Mouse (Mus musculus) left cerebral cortex, adult 11 months (tissue): ENCODE measurements around the gene Mrpl48.
"Not testable (repeated sequence)": the region's sequence is repeated elsewhere in the genome, so short reads cannot be mapped to it uniquely, and the experiment has no call there.

Experiments
- DNase-seq: peaks from one replicate; pipeline ENCODE4 v3.0.0; 2022; ENCODE audit warnings: low spot score

Gene Mrpl48

GRCm38 (mm10) chr7:100582727-100583236 is 25.3 kb downstream of the Mrpl48 start:
- peak; percentile 77 for DNase-seq

- no peak for DNase-seq
Observed at GRCm38 (mm10) chr7:100582235-100582634, 25.9 kb downstream of the Mrpl48 start.

GRCm38 (mm10) chr7:100578794-100579193 is 29.3 kb downstream of the Mrpl48 start:
- DNase-seq = no peak

GRCm38 (mm10) chr7:100572704-100573103 is 35.4 kb downstream of the Mrpl48 start:
- DNase-seq = no peak

GRCm38 (mm10) chr7:100572061-100572460 is 36.0 kb downstream of the Mrpl48 start:
- DNase-seq = no peak

- DNase-seq = no peak
Observed at GRCm38 (mm10) chr7:100570930-100571715, 37.0 kb downstream of the Mrpl48 start.

- no peak for DNase-seq
Observed at GRCm38 (mm10) chr7:100569907-100570306, 38.2 kb downstream of the Mrpl48 start.

- not testable (repeated sequence) for DNase-seq
Observed at GRCm38 (mm10) chr7:100567238-100567637, 40.9 kb downstream of the Mrpl48 start.

- DNase-seq = no peak
Observed at GRCm38 (mm10) chr7:100561861-100562587, 46.1 kb downstream of the Mrpl48 start.

- DNase-seq = no peak
Observed at GRCm38 (mm10) chr7:100559331-100559730, 48.8 kb downstream of the Mrpl48 start.

- DNase-seq = no peak
Observed at GRCm38 (mm10) chr7:100557241-100557640, 50.9 kb downstream of the Mrpl48 start.

- peak; percentile 64 for DNase-seq
Observed at GRCm38 (mm10) chr7:100555431-100555951, 52.6 kb downstream of the Mrpl48 start.

GRCm38 (mm10) chr7:100554939-100555338 is 53.2 kb downstream of the Mrpl48 start:
- no peak for DNase-seq

- peak; percentile 61 for DNase-seq
Observed at GRCm38 (mm10) chr7:100550338-100551007, 57.6 kb downstream of the Mrpl48 start.

GRCm38 (mm10) chr7:100549796-100550195 is 58.3 kb downstream of the Mrpl48 start:
- no peak for DNase-seq

GRCm38 (mm10) chr7:100547631-100548030 is 60.5 kb downstream of the Mrpl48 start:
- DNase-seq = no peak

GRCm38 (mm10) chr7:100544437-100544836 is 63.7 kb downstream of the Mrpl48 start:
- no peak for DNase-seq

- no peak for DNase-seq
Observed at GRCm38 (mm10) chr7:100539516-100539915, 68.6 kb downstream of the Mrpl48 start.

GRCm38 (mm10) chr7:100537519-100537902 is 70.6 kb downstream of the Mrpl48 start:
- no peak for DNase-seq

- DNase-seq = peak; percentile 84
Observed at GRCm38 (mm10) chr7:100536804-100537518, 71.1 kb downstream of the Mrpl48 start, which contains the start of gene Coa4. TSS of gene Coa4 (plus strand) at chr7:100537071.

GRCm38 (mm10) chr7:100535831-100536230 is 72.3 kb downstream of the Mrpl48 start:
- DNase-seq = no peak

GRCm38 (mm10) chr7:100534216-100534615 is 73.9 kb downstream of the Mrpl48 start:
- DNase-seq = no peak
